Mouse (Mus musculus): ENCODE measurements around the gene Nr2e1.

DNA sequence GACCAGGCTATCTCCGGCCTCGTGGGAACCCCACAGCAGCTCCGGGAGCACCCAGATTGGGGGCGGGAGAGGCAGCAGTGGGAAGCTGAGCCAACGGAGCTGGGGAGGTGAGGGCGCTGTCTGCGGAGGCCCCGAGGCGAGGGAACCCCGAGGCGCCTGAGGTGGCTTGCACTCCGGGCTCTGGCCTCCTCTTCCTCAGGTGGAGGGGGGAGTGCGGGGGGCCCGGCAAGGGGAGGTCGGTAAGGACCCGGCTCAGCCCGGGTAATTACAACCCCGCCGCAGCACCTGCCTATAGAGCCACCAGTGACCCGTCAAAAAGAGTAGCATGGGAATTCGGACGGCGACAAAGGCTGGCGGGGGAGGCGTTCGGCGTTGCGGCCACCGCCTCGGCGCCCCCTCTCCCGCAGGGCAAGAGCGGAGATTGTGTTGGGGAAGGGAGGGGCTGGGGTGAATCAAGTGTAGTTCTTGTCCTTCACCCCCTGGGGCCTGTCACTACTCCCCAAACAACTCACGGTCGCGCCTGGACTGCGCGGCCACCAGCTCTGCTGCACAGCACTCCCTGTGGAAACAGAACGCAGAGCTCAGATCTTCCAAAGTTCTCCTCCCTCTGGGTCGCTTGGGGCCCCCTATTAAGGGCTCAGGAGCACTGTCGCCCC lies 3.8 kb downstream of the Nr2e1 start:
- TF ChIP-seq CTCF (IDR thresholded peaks at IDR 0.05; ENCODE audit: low read depth) (no peak), EP300 (IDR thresholded peaks at IDR 0.05; ENCODE audit: low read depth) (no peak)

Measured in liver, embryonic 14.5 days (tissue).